Mouse (Mus musculus) erythroblast, embryonic 14.5 days (primary cell): Measurements from ENCODE around the gene Slc46a1.

Source experiments
- GATA1 ChIP-seq: IDR thresholded peaks from 2 replicates; pipeline ENCODE4 v1.6.1; 2012; ENCODE audit warnings: low read length, inconsistent platforms, mixed read lengths
- TAL1 ChIP-seq: IDR thresholded peaks from 3 replicates; pipeline ENCODE4 v1.6.1; 2012; ENCODE audit warnings: low read length, inconsistent platforms, mixed read lengths

- no peak for TF ChIP-seq GATA1
- TF ChIP-seq TAL1, result no peak
Measured at GRCm38 (mm10) chr11:78475289-78475688, 9.8 kb downstream of the Slc46a1 start.
